Mouse (Mus musculus) kidney, adult 2 months (tissue): ENCODE measurements around the gene Irgc1. TPM values are rescaled to one million over a fixed set of nuclear protein-coding genes. Genes with fewer than 3 reads are reported as not detected.
A peak's percentile ranks its signal among the peaks of the same experiment; 100 is the strongest.

ENCODE experiments used
- DNase-seq: peaks from one replicate; pipeline ENCODE4 v3.0.0; 2021
- H3K27ac ChIP-seq: fragments of 200-500 bp; 2 replicates; pipeline ENCODE4 v1.5.1; 2012; ENCODE audit warnings: low read depth, low read length, control low read depth, inconsistent platforms; ENCODE audit not compliant: insufficient read depth
- H3K27me3 ChIP-seq: fragments of 200-500 bp; replicated peaks from 2 replicates; pipeline ENCODE4 v1.6.1; 2012; ENCODE audit warnings: mild to moderate bottlenecking, moderate library complexity, low read length, inconsistent platforms; ENCODE audit not compliant: control insufficient read depth, insufficient read depth
- H3K36me3 ChIP-seq: fragments of 200-500 bp; 2 replicates; pipeline ENCODE4 v1.6.1; 2012; ENCODE audit warnings: mild to moderate bottlenecking, moderate library complexity, low read length, inconsistent platforms; ENCODE audit not compliant: control insufficient read depth, insufficient read depth
- H3K4me1 ChIP-seq: fragments of 200-500 bp; 2 replicates; pipeline ENCODE4 v1.6.1; 2011; ENCODE audit warnings: low read length; ENCODE audit not compliant: control insufficient read depth, insufficient read depth
- H3K4me3 ChIP-seq: fragments of 200-500 bp; 2 replicates; pipeline ENCODE4 v1.5.1; 2011; ENCODE audit warnings: mild to moderate bottlenecking, low read depth, low read length, control low read depth; ENCODE audit not compliant: insufficient read depth
- CTCF ChIP-seq: fragments of 200-500 bp; conservative IDR thresholded peaks from 2 replicates; pipeline ENCODE4 v1.5.1; 2011; ENCODE audit warnings: low read depth, mild to moderate bottlenecking, control low read depth, low read length, moderate library complexity, mixed read lengths; ENCODE audit not compliant: insufficient read depth, insufficient read length
- POLR2A ChIP-seq: fragments of 200-500 bp; IDR thresholded peaks from one replicate; pipeline ENCODE4 v1.6.1; 2011; ENCODE audit warnings: low read depth, low read length, control low read depth
- WGBS: fragments of 180-500 bp; shearing (Covaris S2); methylation state at CpG from one replicate; pipeline ENCODE4 v1.1.7; 2018; 5-methylcytosine and 5-hydroxymethylcytosine counted together
- polyA plus RNA-seq: library from polyadenylated mRNA; depleted of rRNA; stranded (reverse); fragments of >200 nt; gene quantifications from 2 replicates; pipeline ENCODE4 v1.2.3, GENCODE M21; 2012

Irgc1 gene
- polyA plus RNA-seq, 1 experiment: 0.33 TPM

DNA sequence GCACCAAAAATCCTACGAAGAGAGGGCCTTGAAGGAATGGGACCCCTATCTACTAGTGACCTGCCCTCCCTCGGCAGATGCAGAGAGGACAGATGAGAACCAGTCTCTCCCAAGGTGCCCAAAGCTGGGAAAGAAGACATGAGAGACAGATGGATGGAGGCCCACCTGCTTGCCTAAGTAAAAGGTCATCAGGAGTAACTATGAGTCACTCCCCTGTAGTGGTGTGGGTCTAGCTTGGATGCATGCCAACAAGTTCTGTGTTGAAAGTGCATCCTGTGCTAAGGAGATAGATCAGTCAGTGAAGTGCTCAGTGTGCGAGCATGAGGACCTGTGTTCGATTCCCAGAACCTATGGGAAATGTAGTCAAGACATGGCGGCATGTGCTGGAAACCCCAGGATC is 26.8 kb upstream of the Irgc1 start:
- TF ChIP-seq CTCF (no peak), POLR2A (no peak)
- no peak overlapping the region for H3K4me3 ChIP-seq
- no peaks in the 10 kb centered on the region for H3K36me3 ChIP-seq
- 0 out of 2 replicates have a peak, but pooled peaks cover 4% of the 10 kb centered on the region for H3K4me1 ChIP-seq
- DNase-seq: no peak
- H3K27me3 ChIP-seq: no peaks in the 10 kb centered on the region
- 87% methylated on average over 5 of the region's 5 CpGs for WGBS
- H3K27ac ChIP-seq: no peak overlapping the region

DNA sequence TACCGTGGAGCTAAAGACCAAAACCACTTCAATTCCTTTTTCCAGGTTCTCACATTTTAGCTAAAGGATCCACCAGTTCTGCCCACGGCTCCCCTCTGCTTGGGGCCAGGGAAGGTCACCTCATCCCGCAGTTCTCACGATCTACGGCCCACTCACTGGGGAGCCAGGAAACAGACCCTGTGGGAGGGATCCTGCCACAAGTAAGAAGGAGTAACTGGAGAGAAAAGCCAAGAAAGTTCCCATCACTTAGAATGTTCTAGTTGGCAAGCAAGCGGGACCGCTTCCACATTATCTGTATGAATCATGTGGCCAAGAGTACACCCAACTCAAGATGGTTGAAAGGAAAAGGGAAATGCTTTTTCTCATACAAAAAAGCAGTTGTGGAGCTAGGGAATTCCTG is 24.8 kb upstream of the Irgc1 start:
- TF ChIP-seq POLR2A: no peak
- TF ChIP-seq CTCF: no peak
- 81% methylated on average over 7 of the region's 7 CpGs for WGBS

DNA sequence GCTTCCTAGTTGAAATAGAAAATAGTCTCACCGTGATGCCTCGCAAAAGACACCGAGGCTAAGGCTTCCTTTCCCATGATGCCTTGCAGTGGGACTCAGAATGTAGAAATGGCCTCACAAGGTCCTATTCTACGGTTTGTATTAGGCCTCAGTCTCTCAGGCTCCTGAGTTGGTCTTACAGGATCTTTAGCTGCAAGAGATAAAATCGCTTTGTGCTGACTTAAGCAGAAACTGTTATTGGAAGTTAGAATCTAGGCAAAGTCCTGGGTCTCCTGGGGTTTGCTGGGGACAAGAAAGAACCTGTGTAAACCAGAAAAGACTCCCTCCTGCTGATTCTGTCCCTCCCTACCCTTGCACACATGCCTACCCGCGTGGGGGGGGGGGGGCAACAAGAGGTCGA is 24.2 kb upstream of the Irgc1 start:
- H3K27ac ChIP-seq: no peak overlapping the region
- DNase-seq: no peak
- 73% methylated on average over 8 of the region's 8 CpGs for WGBS

More for the DNA sequence above, 24.8 kb upstream of the Irgc1 start:
- Histone ChIP-seq H3K27ac (no peak overlapping the region), H3K36me3 (no peaks in the 10 kb centered on the region), H3K27me3 (no peaks in the 10 kb centered on the region), H3K4me1 (0 out of 2 replicates have a peak, but pooled peaks cover 4% of the 10 kb centered on the region), H3K4me3 (no peak overlapping the region)
- DNase-seq: no peak

DNA sequence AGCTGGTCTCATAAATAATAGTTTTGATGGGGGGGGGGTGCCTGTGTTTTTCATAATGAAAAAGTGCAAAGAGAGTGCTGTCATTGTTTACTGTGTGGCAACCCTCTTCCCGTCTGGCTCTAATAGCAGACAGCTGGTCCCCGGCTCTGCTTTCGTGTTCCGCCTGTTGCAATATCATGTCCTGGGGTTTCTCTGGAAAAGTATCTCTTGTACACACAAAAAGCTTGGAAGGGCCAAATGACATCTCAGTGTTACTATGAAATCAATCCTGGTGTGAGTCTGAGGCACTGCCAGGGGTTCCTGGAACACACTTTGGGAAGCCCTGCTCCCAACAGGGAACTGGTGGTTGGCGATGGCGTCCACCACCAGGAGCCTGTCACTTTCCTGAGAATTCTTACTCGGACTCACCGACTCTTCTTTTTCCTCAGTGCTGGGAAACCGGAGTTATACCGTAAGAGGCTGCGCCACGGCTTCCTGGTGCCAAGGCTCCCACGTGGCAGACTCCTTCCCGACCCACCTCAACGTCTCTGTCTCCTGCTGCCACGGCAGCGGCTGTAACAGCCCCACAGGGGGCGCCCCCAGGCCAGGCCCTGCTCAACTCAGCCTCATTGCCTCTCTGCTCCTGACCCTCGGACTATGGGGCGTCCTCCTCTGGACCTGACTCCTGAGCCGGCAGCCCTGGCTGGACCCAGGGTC is 22.9 kb upstream of the Irgc1 start:
- peak; percentile 36 for DNase-seq
- Histone ChIP-seq H3K4me1 (no peaks in the 10 kb centered on the region), H3K36me3 (no peaks in the 10 kb centered on the region), H3K27me3 (no peaks in the 10 kb centered on the region), H3K4me3 (no peak overlapping the region), H3K27ac (no peak overlapping the region)
- no peak for TF ChIP-seq POLR2A
- TF ChIP-seq CTCF: peak; percentile 33
- WGBS: 49% methylated on average over 21 of the region's 21 CpGs

More for the DNA sequence above, 24.2 kb upstream of the Irgc1 start:
- Histone ChIP-seq H3K4me3 (no peak overlapping the region), H3K36me3 (no peaks in the 10 kb centered on the region), H3K4me1 (0 out of 2 replicates have a peak, but pooled peaks cover 3% of the 10 kb centered on the region), H3K27me3 (no peaks in the 10 kb centered on the region)
- TF ChIP-seq CTCF (no peak), POLR2A (no peak)

DNA sequence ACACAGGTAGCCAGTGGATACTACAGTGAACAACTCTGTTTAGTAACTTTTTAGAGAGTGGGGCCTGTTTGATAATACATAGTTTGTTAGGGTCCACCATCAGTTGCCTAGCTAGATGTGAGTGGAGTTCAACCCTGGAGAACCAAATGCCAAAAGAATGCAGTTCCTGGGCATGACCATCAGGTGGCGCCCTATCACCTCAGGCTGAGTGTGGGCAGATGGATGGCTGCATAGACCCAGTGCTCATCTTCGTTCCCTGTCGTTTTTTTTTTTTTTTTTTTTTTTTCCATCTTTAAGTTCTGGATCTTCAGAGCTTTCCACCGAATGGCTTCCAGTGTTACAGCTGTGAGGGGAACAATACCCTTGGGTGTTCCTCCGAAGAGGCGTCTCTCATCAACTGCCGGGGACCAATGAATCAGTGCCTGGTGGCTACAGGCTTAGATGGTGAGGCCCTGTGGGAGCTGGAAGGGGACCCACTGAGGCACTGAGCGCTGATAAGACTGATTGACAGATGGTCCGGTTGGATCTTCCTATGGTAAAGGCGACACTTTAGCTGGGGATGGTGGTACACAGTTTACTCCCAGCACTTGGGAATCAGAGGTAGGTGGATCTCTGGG is 21.9 kb upstream of the Irgc1 start:
- Histone ChIP-seq H3K36me3 (no peaks in the 10 kb centered on the region), H3K4me3 (no peak overlapping the region), H3K27ac (no peak overlapping the region), H3K27me3 (no peaks in the 10 kb centered on the region), H3K4me1 (no peaks in the 10 kb centered on the region)
- WGBS: 51% methylated on average over 10 of the region's 10 CpGs
- peak; percentile 70 for DNase-seq
- TF ChIP-seq CTCF (peak; percentile 96), POLR2A (no peak)

DNA sequence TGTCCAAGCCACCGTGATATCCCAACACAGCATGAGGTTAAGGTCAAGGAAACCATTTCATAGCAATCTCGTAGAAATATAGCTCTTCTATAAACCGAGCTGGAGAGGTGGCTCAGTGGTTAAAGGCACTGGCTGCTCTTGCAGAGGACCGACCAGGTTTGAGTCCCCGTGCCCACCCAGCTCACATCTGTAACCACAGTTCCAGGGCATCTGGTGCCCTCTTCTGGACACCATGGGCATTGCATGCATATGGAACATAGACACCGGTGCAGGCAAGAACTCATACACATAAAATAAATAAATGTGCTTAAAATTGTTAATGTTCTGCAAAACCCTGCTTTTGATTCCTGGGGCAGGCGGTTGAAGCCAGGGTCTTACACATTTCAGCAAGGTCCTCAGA is 20.8 kb upstream of the Irgc1 start:
- peak; percentile 33 for DNase-seq
- 80% methylated on average over 7 of the region's 7 CpGs for WGBS

DNA sequence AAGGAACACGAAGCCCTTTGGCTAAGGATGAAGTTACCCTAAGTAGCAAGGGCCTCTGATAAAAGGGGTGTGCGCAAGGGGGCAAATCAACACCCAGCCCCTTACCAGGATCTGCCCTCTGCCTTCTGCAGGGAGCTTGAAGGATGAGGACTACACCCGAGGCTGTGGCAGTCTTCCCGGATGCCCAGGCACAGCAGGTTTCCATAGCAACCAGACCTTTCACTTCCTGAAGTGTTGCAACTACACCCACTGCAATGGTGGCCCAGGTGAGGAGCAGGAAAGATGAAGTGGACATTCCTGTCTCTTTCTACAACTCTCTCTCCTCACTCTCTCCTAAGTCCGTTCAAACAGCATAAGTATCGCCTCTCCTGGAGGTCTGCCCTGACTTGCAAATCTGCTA is 20.3 kb upstream of the Irgc1 start:
- no peak for DNase-seq
- Histone ChIP-seq H3K4me1 (no peaks in the 10 kb centered on the region), H3K36me3 (no peaks in the 10 kb centered on the region), H3K27ac (no peak overlapping the region), H3K4me3 (no peak overlapping the region), H3K27me3 (no peaks in the 10 kb centered on the region)
- 80% methylated on average over 6 of the region's 6 CpGs for WGBS
- no peak for TF ChIP-seq CTCF
- no peak for TF ChIP-seq POLR2A

More for the DNA sequence above, 20.8 kb upstream of the Irgc1 start:
- no peak overlapping the region for H3K4me3 ChIP-seq
- no peaks in the 10 kb centered on the region for H3K36me3 ChIP-seq
- no peak for TF ChIP-seq POLR2A
- TF ChIP-seq CTCF: peak; percentile 73
- H3K27me3 ChIP-seq: no peaks in the 10 kb centered on the region
- H3K4me1 ChIP-seq: no peaks in the 10 kb centered on the region
- no peak overlapping the region for H3K27ac ChIP-seq
